Mouse (Mus musculus): ENCODE measurements at regions not wholly inside any gene's neighbourhood (a gene's known extent, or its start where the extent isn't known, plus 50 kb on each side); places are given as distances from the start of the nearest gene placed in this dataset.

DNA sequence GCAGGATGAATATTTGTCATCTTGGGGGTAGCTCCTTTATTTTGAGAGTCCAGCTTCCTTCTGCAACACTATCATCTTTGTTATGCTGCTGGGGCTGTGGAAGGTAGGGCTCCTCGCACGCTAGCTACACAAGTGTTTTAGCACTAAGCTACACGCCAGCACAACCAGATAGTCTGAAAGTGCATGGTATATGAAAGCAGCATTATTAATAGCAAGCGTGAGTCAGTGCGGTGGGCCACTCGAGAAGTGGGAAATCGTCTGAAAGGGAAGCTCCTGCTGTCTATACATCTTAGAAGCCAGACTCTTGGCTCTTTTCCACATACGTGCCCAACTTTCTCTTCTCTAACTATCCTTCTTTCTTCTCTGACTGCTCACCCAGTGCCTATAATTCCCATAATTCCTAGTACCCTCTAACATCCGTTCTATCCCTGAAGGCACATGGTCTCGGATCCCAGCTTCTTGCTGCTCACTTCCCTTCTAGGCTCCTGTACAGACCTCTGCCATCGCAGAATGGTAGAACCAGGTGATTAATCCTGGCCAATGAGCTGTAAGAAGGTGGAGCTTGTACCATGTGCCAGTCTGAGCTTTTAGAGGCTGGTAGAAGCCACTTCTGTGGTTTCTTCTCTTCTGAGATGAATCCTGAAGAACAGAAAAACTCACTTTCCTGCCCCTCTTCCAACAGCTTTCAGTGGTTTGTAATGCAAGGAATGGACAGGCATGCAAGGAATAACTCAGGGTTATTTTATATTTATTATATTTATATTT, 55.5 kb downstream of the E030025P04Rik start:
- DNase-seq (ENCODE audit: low spot score in 2 of 2): no peak

DNA sequence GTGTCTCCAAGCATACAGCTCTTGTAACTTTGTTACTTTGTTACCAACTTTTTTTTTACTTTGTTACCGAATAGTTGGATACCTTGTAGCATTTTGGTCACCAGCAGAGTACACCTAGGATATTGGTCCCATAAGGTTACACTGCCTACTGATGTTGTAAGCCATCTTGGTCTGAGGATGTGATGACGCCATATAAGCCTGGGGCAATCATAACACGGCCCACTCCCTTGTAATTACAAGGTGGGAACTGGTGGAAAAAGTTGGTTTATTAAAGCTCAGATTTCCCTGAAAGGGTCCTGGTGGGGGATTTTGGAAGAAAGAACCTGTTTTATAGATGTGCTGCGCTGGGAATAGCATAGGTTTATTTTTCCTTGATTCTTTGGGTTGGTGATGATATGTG, 62.2 kb downstream of the E030025P04Rik start:
- no peak for DNase-seq (ENCODE audit: low spot score in 2 of 2)

DNA sequence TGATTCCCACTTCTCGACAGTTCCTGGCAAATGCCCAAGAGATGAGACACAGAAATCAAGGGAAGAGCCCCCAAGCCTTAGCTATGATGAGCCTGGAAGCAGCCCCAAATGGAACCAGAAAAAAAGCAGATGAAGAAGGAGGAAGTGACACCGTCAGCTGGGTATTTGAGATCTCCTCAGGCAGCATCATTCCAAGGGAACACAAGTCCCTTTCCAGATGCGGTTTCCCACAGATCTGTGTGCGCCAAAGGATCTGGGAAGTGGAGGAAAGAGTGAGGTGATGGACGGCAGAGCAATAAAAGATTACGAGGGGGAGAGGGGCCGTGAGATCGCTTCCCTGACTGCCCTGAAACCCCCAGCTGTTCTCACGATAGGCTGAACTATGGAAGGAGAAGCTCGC, 62.7 kb downstream of the E030025P04Rik start:
- DNase-seq (ENCODE audit: low spot score in 2 of 2): no peak

DNA sequence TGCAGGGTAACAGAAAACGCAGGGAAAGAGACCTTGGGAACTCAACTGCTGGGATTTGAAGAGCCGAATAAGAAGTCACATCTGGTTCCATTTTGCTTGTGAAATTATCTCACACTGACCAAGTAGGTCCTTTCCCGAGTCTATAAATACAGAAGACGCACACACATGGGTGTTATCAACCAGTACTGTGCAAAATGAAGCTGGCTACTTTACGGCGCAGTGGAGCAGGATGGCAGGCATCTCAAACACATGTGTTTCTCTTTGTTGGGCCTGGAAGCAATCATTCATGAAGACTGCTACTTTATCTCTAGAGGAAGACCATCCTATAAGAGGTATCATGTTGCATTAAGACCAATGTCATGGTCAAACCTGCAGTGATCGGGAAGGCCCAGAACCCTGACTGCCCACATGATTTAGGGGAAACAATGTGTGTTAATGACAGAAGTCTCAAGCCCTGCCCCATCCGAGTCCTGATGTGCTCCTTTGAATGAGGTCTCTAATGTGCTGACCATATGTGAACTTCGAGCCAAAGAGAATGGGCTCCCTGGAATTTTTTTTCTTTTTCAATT, 63.2 kb downstream of the E030025P04Rik start:
- no peak for DNase-seq (ENCODE audit: low spot score in 2 of 2)

DNA sequence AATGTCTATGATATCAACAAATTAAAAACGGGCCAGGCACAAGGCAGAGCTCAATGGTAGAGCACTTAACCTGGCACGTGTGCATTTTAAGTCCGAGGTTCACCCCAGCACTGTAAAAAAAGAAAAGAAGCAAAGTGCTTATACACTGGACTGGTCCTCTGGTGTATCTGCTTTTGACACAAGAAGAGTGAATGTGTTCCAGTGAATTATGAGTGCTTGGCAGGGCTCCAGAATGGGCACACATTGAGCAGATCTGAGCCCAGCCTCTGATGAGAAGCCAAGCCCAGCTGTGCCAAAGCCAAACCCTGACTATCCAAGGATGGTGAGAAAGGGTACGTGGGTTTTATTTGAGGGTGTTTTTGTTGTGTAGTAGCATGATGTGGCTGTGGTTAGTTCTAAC, 64.7 kb downstream of the E030025P04Rik start:
- no peak for DNase-seq (ENCODE audit: low spot score in 2 of 2)

- no peak for DNase-seq (ENCODE audit: low spot score in 2 of 2)
These were observed 67.4 kb downstream of the E030025P04Rik start for GRCm38 (mm10) chr11:109076587-109077417.

- DNase-seq (ENCODE audit: low spot score in 2 of 2): peak in 1 of 2 experiments; percentile 53
These were observed 72.8 kb downstream of the E030025P04Rik start for GRCm38 (mm10) chr11:109071340-109071739.

DNA sequence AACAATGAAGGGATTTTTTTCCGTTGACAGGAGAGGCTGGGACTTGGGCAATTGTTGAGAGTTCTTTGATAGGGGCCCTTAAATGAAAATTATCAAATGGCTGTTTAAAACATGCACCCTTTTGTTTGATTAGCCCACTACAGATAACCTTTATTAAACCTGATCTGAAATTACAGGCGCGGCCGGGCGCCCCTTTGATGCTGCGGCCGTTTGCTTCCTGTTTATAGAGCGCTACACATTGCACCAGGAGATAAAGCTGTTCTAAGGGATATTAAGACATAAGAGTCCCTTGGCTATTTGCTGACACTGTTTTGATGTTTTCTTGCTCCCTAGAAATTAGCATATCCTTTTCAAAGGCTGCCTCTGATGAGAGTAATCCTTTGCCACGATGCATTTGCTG, 73.8 kb downstream of the E030025P04Rik start:
- DNase-seq (ENCODE audit: low spot score in 2 of 2): peak in 1 of 2 experiments; percentile 20

DNA sequence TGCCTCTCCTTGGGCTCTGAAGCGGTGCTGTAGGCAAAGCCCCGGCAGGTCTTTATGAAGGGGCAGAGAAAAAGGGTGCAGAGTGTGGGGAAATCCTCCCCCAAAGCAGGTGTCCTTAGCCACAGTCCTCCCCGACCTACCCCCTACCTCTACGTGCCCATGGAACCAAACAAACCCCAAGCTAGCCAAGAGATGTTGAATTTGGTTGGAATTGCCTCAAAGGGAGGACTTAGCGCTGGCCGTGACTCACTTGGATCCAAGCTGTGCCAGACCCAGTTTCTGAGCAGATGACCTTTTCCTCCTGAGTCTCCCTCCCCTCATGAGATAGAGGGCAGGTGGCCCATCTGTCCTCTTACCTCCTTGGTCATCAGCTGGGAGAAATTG, 74.9 kb downstream of the E030025P04Rik start:
- no peak for DNase-seq (ENCODE audit: low spot score in 2 of 2)

- DNase-seq (ENCODE audit: low spot score in 2 of 2): peak in 1 of 2 experiments; percentile 50
These were observed 75.5 kb downstream of the E030025P04Rik start for GRCm38 (mm10) chr11:109068371-109069325.

DNA sequence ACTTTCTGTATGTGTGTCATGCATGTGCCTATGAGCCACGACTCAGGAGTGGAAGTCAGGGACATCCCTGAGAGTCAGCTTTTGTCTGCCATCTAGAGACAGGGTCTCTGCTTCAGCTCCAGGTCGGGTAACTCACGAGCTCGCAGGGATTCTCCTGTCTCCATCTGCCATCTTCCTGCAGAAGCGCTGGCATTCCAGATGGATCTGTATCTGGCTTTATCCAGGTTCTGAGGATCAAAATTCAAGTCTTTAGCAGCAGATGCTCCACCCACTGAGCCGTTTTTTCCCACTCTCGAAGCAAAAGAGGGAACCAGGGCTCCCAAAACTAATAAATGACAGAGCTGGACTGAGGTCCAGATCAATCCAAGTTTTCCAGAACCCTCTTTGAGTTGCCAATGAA, 76.4 kb downstream of the E030025P04Rik start:
- DNase-seq (ENCODE audit: low spot score in 2 of 2): peak in 1 of 2 experiments; percentile 38

- peak in 1 of 2 experiments; percentile 10 for DNase-seq (ENCODE audit: low spot score in 2 of 2)
These were observed 82.2 kb downstream of the E030025P04Rik start for GRCm38 (mm10) chr11:109061971-109062370.

DNA sequence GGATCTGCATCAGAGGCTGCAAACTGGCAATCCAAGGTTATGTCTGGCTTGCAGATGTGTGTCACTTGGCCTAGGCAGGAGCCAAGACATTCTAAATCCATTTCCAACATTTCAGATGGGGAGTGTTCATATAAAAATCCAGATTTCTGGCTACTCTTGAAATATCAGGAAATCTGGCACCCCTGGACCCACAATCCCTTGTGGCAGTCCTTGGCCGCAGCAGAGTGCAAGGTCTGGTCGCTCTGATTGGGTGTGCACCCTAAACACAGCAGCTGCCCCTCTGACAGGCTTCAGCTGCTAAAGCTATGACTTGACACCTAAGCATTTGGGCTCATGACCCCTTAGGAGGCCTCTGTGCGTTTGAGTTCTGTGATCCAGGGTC, 83.7 kb downstream of the E030025P04Rik start:
- peak in 1 of 2 experiments; percentile 50 for DNase-seq (ENCODE audit: low spot score in 2 of 2)

- DNase-seq (ENCODE audit: low spot score in 2 of 2): peak in 1 of 2 experiments; percentile 52
These were observed 84.2 kb downstream of the E030025P04Rik start for GRCm38 (mm10) chr11:109059863-109060526.

DNA sequence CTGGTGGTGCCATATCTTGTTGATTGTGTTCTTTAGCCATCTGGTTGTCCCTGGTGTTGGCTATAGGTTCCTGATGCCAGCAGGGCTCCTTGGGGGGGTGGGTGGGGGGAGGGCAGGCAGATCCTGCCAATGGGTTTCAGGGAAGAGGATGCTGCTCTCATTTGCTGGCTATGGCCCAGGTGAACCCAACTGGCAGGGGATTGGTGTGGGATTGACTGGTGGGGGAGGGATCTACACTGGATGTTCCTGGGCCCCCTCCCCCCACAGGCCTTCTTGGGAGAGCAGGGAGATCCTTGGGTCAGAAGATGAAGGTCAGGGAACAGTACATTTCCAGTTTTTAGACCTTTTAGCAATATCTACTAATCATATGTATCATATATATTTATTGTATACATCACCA, 86.1 kb downstream of the E030025P04Rik start:
- no peak for DNase-seq (ENCODE audit: low spot score in 2 of 2)

DNA sequence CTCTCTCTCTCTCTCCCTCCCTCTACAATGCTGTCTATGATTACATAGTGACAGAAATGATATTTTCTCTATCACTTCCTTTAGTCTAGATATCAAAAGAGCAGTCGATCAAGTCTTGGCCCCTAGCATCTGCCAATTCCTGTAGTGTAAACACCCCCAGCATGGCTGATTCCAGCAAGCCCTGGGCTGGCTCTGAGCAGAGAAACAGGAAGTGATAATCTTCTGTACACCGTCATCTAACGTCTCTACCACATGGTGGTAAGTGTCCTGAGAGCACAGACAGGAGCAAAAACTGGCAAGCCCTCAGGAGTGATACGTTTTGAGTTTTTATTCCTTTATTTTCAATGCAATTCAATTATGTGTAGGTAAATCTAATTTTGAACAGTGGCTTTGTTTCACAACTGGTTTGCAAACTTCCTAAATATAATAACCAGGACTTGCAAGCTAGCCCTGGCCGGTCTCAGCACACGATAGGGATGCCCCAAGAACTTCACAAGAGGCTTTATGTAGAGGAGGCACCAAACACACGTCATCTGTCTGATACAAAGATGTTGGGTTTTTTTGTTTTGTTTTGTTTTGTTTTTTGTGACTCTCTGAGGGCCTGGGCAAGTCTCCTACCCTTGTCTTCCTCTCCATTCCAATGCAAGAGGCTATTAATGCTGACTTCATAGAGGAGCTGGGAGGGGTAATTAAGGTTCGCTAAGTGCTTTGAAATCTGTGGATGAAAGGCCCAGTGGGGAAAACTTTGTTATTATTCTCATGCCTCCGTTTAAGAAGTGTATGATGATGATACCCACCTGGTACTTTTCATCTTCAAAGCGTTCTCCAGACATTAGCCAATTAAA, 95.7 kb downstream of the E030025P04Rik start:
- peak in 1 of 2 experiments; percentile 44 for DNase-seq (ENCODE audit: low spot score in 2 of 2)

DNA sequence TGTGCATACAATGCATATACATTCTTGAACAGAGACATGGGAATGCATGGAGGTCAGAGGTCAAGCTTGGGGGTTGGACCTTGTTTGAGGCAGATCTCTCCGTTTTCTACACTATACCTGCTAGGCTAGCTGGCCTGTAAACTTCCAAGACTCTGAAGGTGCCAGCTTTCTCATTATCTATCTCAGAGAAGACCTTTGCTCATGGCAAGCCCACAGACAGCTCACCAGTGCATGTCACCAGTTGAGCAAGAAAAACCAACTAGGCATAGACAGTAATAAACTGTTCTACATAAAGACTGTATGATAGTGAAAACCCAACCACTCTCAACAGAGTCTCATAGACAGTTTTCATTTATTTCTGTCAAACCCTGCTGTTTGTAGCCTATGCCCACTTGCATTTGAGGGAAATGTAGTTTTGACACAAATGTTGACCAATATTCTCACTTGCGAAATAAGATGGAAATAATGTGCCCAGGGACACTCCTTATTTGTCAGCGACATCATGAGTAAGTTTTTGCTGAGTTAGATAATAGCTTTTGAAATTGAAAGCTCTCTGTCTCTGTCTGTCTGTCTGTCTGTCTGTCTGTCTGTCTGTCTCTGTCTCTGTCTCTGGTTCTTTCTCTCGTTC, 96.6 kb downstream of the E030025P04Rik start:
- no peak for DNase-seq (ENCODE audit: low spot score in 2 of 2)

DNA sequence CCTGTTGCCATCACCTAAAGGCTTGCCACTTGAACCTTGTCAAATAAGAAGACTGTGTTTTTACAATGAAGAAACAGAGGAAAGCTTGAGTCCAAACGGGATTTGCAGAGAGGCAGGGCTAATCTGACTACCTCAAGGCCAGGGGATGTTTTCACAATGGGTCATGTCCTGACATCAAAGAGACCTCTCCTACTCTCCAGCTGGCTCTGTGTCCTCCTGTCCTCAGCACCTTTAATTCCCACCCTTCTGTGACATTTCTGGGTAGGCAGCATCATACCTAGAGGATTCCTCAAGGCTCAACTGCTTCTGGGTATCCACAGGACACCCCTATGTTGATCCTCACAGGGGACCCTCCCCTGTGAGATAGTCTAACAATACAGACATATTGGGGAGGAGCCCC, 97.7 kb downstream of the E030025P04Rik start:
- DNase-seq (ENCODE audit: low spot score in 2 of 2): no peak

DNA sequence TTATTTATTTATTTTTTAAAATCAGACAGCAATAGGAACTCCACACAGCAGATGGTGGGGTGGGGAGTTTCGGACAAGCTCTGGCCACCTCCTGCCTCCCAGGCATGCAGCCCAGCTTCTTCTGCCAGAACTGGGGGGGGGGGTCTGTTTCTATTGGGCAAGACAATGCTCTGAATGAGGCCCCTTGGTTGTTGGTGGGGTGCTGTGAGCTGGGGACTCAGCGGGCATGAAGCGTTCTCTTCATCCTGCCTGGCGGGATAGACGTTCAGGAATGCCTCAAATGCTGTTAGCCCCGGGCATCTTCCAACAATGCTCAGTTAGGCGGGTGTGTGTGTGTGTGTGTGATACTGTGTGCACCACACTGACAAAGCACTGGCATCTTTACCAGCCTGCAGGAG, 103.7 kb downstream of the E030025P04Rik start:
- no peak for DNase-seq (ENCODE audit: low spot score in 2 of 2)

Data from spleen, postnatal 4 days (tissue).